Mouse (Mus musculus) G1E (cell line): ENCODE data around the gene Gsdmc4. TPM values are rescaled to one million over a fixed set of nuclear protein-coding genes. Genes with fewer than 3 reads are reported as not detected.
"Not testable (repeated sequence)": the region's sequence is repeated elsewhere in the genome, so short reads cannot be mapped to it uniquely, and the experiment has no call there.

ENCODE experiments used
- ATAC-seq: 2 replicates; pipeline ENCODE4 v1.8.0; 2016; ENCODE audit warnings: mild to moderate bottlenecking; ENCODE audit not compliant: insufficient number of reproducible peaks, poor library complexity, low FRiP score, severe bottlenecking; ENCODE audit errors: extremely low read depth
- DNase-seq: peaks from one replicate; pipeline ENCODE4 v3.0.0; 2012; ENCODE audit warnings: low spot score
- H3K27me3 ChIP-seq: 2 replicates; pipeline ENCODE4 v1.6.1; 2012; ENCODE audit warnings: mild to moderate bottlenecking, low read length, inconsistent platforms; ENCODE audit not compliant: insufficient read depth
- H3K36me3 ChIP-seq: replicated peaks from 2 replicates; pipeline ENCODE3; 2012; ENCODE audit warnings: mild to moderate bottlenecking, inconsistent platforms
- H3K4me1 ChIP-seq: 2 replicates; pipeline ENCODE4 v1.6.1; 2012; ENCODE audit warnings: low read depth, low read length, inconsistent platforms, mixed read lengths; ENCODE audit not compliant: insufficient read depth
- H3K4me3 ChIP-seq: 2 replicates; pipeline ENCODE4 v1.5.1; 2012; ENCODE audit warnings: low read depth, mild to moderate bottlenecking, inconsistent platforms, low read length, moderate library complexity, mixed read lengths
- H3K9me3 ChIP-seq: replicated peaks from 2 replicates; pipeline ENCODE4 v1.6.1; 2012; ENCODE audit warnings: inconsistent platforms
- CTCF ChIP-seq: IDR thresholded peaks from 2 replicates; pipeline ENCODE4 v1.5.1; 2012; ENCODE audit warnings: low read depth, low read length, inconsistent platforms, mixed read lengths
- polyA plus RNA-seq: library from polyadenylated mRNA; stranded (reverse); fragments of >175 nt; gene quantifications from 2 replicates; pipeline ENCODE4 v1.2.3, GENCODE M21; 2012
- total RNA-seq, 2 experiments: library from RNA; stranded (forward) in 1 of 2; stranded (reverse) in 1 of 2; fragments of 200-1000 nt in 1 of 2; fragments of >200 nt in 1 of 2; fragmentation: Nextera tagmentation in 1 of 2; gene quantifications; 2 replicates each; pipeline ENCODE4 v1.2.3; 2014 to 2017

Gene Gsdmc4
- total and polyA plus RNA-seq, 3 experiments, result not detected

DNA sequence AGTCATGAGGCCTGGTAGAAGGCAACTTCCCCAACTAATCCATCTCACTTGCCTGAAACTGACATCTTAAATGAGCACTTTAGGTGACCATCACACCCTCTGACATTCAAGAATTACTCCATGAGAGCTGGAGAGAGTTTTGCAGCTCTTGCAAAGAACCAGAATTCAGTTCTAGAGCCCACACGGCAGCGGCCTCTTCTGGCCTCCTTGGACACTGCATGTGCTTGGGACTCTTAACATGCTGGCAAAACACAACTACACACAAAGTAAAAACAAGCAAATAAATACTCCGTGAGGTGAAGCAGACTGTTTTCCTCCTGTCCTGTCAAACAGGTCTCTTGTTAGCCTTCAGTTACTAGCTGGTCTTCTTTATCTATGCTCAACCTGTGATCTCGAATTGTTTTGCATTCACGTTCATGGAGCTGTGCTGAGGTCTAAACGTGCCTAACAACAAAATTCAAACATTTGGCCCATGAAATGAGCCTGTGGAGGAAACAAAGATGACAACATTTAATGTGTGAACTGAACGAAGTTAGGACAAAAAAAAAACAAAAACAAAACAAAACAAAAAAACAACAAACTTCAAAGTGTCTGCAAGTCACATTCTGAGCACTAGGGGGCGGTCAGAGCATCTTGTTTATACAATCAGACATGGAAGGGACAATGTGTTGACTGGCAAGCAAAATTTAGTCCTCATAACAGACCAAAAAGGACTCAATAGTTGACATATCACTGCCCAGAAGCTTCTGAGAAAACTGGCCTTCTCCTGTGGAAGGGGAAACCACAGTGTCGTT is 16.3 kb downstream of the Gsdmc4 start:
- H3K9me3 ChIP-seq, H3K27me3 ChIP-seq, H3K4me3 ChIP-seq, DNase-seq, H3K4me1 ChIP-seq, H3K36me3 ChIP-seq: not testable (repeated sequence)
- ATAC-seq, result peak; percentile 40; the same call in 1 of the 2 replicates
- TF ChIP-seq CTCF, result peak; percentile 49

GRCm38 (mm10) chr15:63888440-63888839 is 23.7 kb downstream of the Gsdmc4 start:
- not testable (repeated sequence) for DNase-seq, H3K4me3 ChIP-seq, H3K4me1 ChIP-seq, H3K9me3 ChIP-seq, H3K27me3 ChIP-seq, H3K36me3 ChIP-seq
- 0 out of 2 replicates have a peak, but pooled peaks have one; percentile 4 for ATAC-seq

GRCm38 (mm10) chr15:63887949-63888348 is 24.1 kb downstream of the Gsdmc4 start:
- not testable (repeated sequence) for ATAC-seq, H3K4me1 ChIP-seq, H3K27me3 ChIP-seq, DNase-seq, H3K36me3 ChIP-seq, H3K9me3 ChIP-seq, H3K4me3 ChIP-seq

DNA sequence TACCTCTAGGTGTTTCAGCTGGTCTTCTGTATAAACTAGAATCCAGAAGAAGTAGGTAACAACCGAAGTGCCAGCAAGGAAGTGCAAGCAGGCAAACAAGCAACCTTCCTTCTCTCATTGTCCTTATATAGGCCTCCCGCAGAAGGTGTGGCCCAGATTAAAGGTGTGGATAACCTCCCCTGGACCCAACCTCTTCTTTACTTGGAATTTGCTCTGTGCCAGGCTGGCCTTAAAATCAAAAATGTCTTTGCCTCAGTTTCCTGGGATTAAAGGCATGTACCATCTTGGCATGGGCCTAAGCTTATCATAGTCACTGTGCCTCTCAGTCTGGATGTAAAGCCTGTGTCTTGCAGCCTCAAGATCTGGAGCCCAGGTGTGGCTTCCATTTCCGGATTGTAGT is 33.6 kb downstream of the Gsdmc4 start, which contains the start of gene Gsdmc3:
Gene Gsdmc3, minus strand, starts transcription at position 101 of the 400 bp plus-strand sequence.
- H3K36me3 ChIP-seq, ATAC-seq, H3K27me3 ChIP-seq, DNase-seq, H3K9me3 ChIP-seq, H3K4me1 ChIP-seq, H3K4me3 ChIP-seq: not testable (repeated sequence)

DNA sequence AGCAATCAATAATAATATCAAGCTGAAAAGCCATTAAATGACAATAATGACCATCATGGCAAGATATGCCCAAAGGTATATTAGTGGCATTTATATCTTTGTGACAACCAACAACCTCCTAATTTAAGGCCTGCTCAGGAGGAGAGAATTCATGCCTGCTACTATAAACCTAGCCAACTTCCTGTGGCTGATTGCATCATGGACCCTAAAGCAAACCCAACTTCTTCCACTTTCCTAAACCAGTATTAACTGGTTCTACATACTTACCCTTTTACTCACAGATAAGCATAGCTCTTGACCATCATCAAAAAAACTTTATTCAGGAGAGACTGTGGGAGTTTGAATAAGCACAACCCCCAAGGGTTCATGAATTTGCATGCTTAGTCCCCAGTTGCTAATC is 35.9 kb downstream of the Gsdmc4 start:
- ATAC-seq, H3K4me3 ChIP-seq, H3K36me3 ChIP-seq, H3K9me3 ChIP-seq, H3K4me1 ChIP-seq, DNase-seq, H3K27me3 ChIP-seq: not testable (repeated sequence)

DNA sequence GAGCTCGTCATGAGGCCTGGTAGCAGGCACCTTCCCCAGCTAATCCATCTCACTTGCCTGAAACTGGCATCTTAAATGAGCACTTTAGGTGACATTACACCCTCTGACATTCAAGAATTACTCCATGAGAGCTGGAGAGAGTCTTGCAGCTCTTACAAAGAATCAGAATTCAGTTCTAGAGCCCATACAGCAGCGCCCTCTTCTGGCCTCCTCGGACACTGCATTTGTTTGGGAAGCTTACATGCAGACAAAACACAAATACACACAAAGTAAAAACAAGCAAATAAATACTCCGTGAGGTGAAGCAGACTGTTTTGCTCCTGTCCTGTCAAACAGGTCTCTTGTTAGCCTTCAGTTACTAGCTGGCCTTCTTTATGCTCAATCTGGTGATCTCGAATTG is 50.1 kb downstream of the Gsdmc4 start:
- H3K4me3 ChIP-seq, H3K4me1 ChIP-seq, H3K27me3 ChIP-seq, DNase-seq, H3K9me3 ChIP-seq, H3K36me3 ChIP-seq, ATAC-seq: not testable (repeated sequence)
- TF ChIP-seq CTCF, result 0 out of 2 replicates have a peak, but pooled peaks have one; percentile 8

Other genes with a start within 250 kb of the Gsdmc4 start
- gene Gsdmc2, start 67.1 kb downstream of the Gsdmc4 start, total RNA-seq (2014; fragmentation: Nextera tagmentation), result not detected in 2 replicates
- gene Gsdmc2, start 67.1 kb downstream of the Gsdmc4 start, total RNA-seq (2017), result 0.05 TPM in 1 of 2 replicates, not detected in the other
- not detected in 2 replicates for gene Gsdmc2, start 67.1 kb downstream of the Gsdmc4 start, polyA plus RNA-seq
- gene Gsdmc3, start 33.7 kb downstream of the Gsdmc4 start, total RNA-seq (2014; fragmentation: Nextera tagmentation), result not detected in 2 replicates
- 0.22 TPM in 1 of 2 replicates, not detected in the other for gene Gsdmc3, start 33.7 kb downstream of the Gsdmc4 start, total RNA-seq (2017)
- not detected in 2 replicates for gene Gsdmc3, start 33.7 kb downstream of the Gsdmc4 start, polyA plus RNA-seq
- 117 and 144 TPM in 2 replicates for gene Fam49b, start 148.2 kb upstream of the Gsdmc4 start, total RNA-seq (2014; fragmentation: Nextera tagmentation)
- 96.4 and 111 TPM in 2 replicates for gene Fam49b, start 148.2 kb upstream of the Gsdmc4 start, total RNA-seq (2017)
- 28.5 and 31.2 TPM in 2 replicates for gene Fam49b, start 148.2 kb upstream of the Gsdmc4 start, polyA plus RNA-seq